Mouse (Mus musculus): Measurements from ENCODE around the gene Prss36.

The Prss36 gene

GRCm38 (mm10) chr7:127935028-127935722, 11.3 kb downstream of the Prss36 start:
- DNase-seq (ENCODE audit: low spot score): peak; percentile 96

- DNase-seq (ENCODE audit: low spot score): no peak
Observed at GRCm38 (mm10) chr7:127934075-127934474, 12.4 kb downstream of the Prss36 start.

- no peak for DNase-seq (ENCODE audit: low spot score)
Observed at GRCm38 (mm10) chr7:127932273-127933031, 14.1 kb downstream of the Prss36 start.

- no peak for DNase-seq (ENCODE audit: low spot score)
Observed at GRCm38 (mm10) chr7:127931351-127932135, 15.0 kb downstream of the Prss36 start.

GRCm38 (mm10) chr7:127930636-127931035, 15.9 kb downstream of the Prss36 start:
- DNase-seq (ENCODE audit: low spot score): no peak

- no peak for DNase-seq (ENCODE audit: low spot score)
Observed at GRCm38 (mm10) chr7:127929923-127930322, 16.6 kb downstream of the Prss36 start, which contains the start of gene Prss8. Gene Prss8 (minus strand): TSS chr7:127930104.

- DNase-seq (ENCODE audit: low spot score): no peak
Observed at GRCm38 (mm10) chr7:127928596-127928995, 17.9 kb downstream of the Prss36 start.

GRCm38 (mm10) chr7:127927726-127928125, 18.8 kb downstream of the Prss36 start:
- DNase-seq (ENCODE audit: low spot score): no peak

- no peak for DNase-seq (ENCODE audit: low spot score)
Observed at GRCm38 (mm10) chr7:127926846-127927245, 19.7 kb downstream of the Prss36 start.

- DNase-seq (ENCODE audit: low spot score): no peak
Observed at GRCm38 (mm10) chr7:127926066-127926465, 20.5 kb downstream of the Prss36 start.

- DNase-seq (ENCODE audit: low spot score): no peak
Observed at GRCm38 (mm10) chr7:127925252-127925651, 21.3 kb downstream of the Prss36 start.

GRCm38 (mm10) chr7:127923714-127924113, 22.8 kb downstream of the Prss36 start:
- DNase-seq (ENCODE audit: low spot score): no peak

- no peak for DNase-seq (ENCODE audit: low spot score)
Observed at GRCm38 (mm10) chr7:127922451-127923275, 23.9 kb downstream of the Prss36 start.

GRCm38 (mm10) chr7:127921516-127921915, 25.0 kb downstream of the Prss36 start:
- peak; percentile 51 for DNase-seq (ENCODE audit: low spot score)

GRCm38 (mm10) chr7:127919290-127919689, 27.2 kb downstream of the Prss36 start:
- DNase-seq (ENCODE audit: low spot score): peak; percentile 53

GRCm38 (mm10) chr7:127918203-127918602, 28.3 kb downstream of the Prss36 start:
- DNase-seq (ENCODE audit: low spot score): peak; percentile 47

- DNase-seq (ENCODE audit: low spot score): no peak
Observed at GRCm38 (mm10) chr7:127915293-127915692, 31.2 kb downstream of the Prss36 start.

- DNase-seq (ENCODE audit: low spot score): no peak
Observed at GRCm38 (mm10) chr7:127912938-127913337, 33.6 kb downstream of the Prss36 start.

GRCm38 (mm10) chr7:127912190-127912871, 34.2 kb downstream of the Prss36 start, which contains the start of gene Kat8:
Gene Kat8 (plus strand): TSS chr7:127912516.
- DNase-seq (ENCODE audit: low spot score): peak; percentile 91

- no peak for DNase-seq (ENCODE audit: low spot score)
Observed at GRCm38 (mm10) chr7:127908656-127909055, 37.9 kb downstream of the Prss36 start.

GRCm38 (mm10) chr7:127907939-127908338, 38.6 kb downstream of the Prss36 start:
- no peak for DNase-seq (ENCODE audit: low spot score)

All from retina, embryonic 14.5 days (tissue).